Mouse (Mus musculus) erythroblast, adult 5-6 weeks (primary cell): ENCODE results near the gene Vps16. TPM values are rescaled to one million over a fixed set of nuclear protein-coding genes. Genes with fewer than 3 reads are reported as not detected.

Experiments used
- total RNA-seq, 2 experiments: library from RNA; stranded (forward) in 1 of 2; stranded (reverse) in 1 of 2; fragments of 150-400 nt in 1 of 2; fragments of 200-764, 138-1000 nt in 1 of 2; gene quantifications; 2 replicates each; pipeline versions ENCODE4 v1.2.3 to v1.2.4; 2015 to 2017; ENCODE audit warnings: low replicate concordance in 2 of 2

Vps16 gene
- total RNA-seq, 2 experiments from 2014 or later: 37.1 to 78.4 TPM

Other genes starting within 250 kb of the Vps16 start
- gene Snrpb, start 244.9 kb upstream of the Vps16 start, total RNA-seq (2015; ENCODE audit: low replicate concordance): 52.0 and 67.6 TPM in 2 replicates
- 39.7 and 46.3 TPM in 2 replicates for gene Snrpb, start 244.9 kb upstream of the Vps16 start, total RNA-seq (2017; ENCODE audit: low replicate concordance)
- not detected in 2 replicates for gene Tmc2, start 229.1 kb upstream of the Vps16 start, total RNA-seq (2015; ENCODE audit: low replicate concordance)
- gene Tmc2, start 229.1 kb upstream of the Vps16 start, total RNA-seq (2017; ENCODE audit: low replicate concordance): not detected in 2 replicates
- 86.7 and 101 TPM in 2 replicates for gene Nop56, start 149.9 kb upstream of the Vps16 start, total RNA-seq (2015; ENCODE audit: low replicate concordance)
- gene Nop56, start 149.9 kb upstream of the Vps16 start, total RNA-seq (2017; ENCODE audit: low replicate concordance): 84.8 and 111 TPM in 2 replicates
- 44.5 and 51.5 TPM in 2 replicates for gene Idh3b, start 139.8 kb upstream of the Vps16 start, total RNA-seq (2015; ENCODE audit: low replicate concordance)
- gene Idh3b, start 139.8 kb upstream of the Vps16 start, total RNA-seq (2017; ENCODE audit: low replicate concordance): 19.8 and 27.0 TPM in 2 replicates
- not detected in 2 replicates for gene Ebf4, start 129.2 kb upstream of the Vps16 start, total RNA-seq (2015; ENCODE audit: low replicate concordance)
- 0.84 TPM in 1 of 2 replicates, not detected in the other for gene Ebf4, start 129.2 kb upstream of the Vps16 start, total RNA-seq (2017; ENCODE audit: low replicate concordance)
- gene Cpxm1, start 26.8 kb upstream of the Vps16 start, total RNA-seq (2015; ENCODE audit: low replicate concordance): not detected in 2 replicates
- gene Cpxm1, start 26.8 kb upstream of the Vps16 start, total RNA-seq (2017; ENCODE audit: low replicate concordance): not detected in 2 replicates
- gene Gm28372, start 19.1 kb upstream of the Vps16 start, total RNA-seq (2015; ENCODE audit: low replicate concordance): not detected in 2 replicates
- not detected in 2 replicates for gene Gm28372, start 19.1 kb upstream of the Vps16 start, total RNA-seq (2017; ENCODE audit: low replicate concordance)
- gene 1700020A23Rik, start 19.1 kb upstream of the Vps16 start, total RNA-seq (2015; ENCODE audit: low replicate concordance): not detected in 2 replicates
- gene 1700020A23Rik, start 19.1 kb upstream of the Vps16 start, total RNA-seq (2017; ENCODE audit: low replicate concordance): not detected in 2 replicates
- not detected in 2 replicates for gene Tmem239, start 17.9 kb upstream of the Vps16 start, total RNA-seq (2015; ENCODE audit: low replicate concordance)
- gene Tmem239, start 17.9 kb upstream of the Vps16 start, total RNA-seq (2017; ENCODE audit: low replicate concordance): not detected in 2 replicates
- gene Pced1a, start 362 bp downstream of the Vps16 start, total RNA-seq (2015; ENCODE audit: low replicate concordance): 2.1 and 6.0 TPM in 2 replicates
- 1.7 and 2.8 TPM in 2 replicates for gene Pced1a, start 362 bp downstream of the Vps16 start, total RNA-seq (2017; ENCODE audit: low replicate concordance)
- gene Ptpra, start 25.9 kb downstream of the Vps16 start, total RNA-seq (2015; ENCODE audit: low replicate concordance): 29.9 and 39.8 TPM in 2 replicates
- 42.1 and 53.9 TPM in 2 replicates for gene Ptpra, start 25.9 kb downstream of the Vps16 start, total RNA-seq (2017; ENCODE audit: low replicate concordance)
- gene Mrps26, start 139.4 kb downstream of the Vps16 start, total RNA-seq (2015; ENCODE audit: low replicate concordance): 15.0 TPM in 2 replicates
- gene Mrps26, start 139.4 kb downstream of the Vps16 start, total RNA-seq (2017; ENCODE audit: low replicate concordance): 6.6 and 13.7 TPM in 2 replicates
- gene Oxt, start 151.8 kb downstream of the Vps16 start, total RNA-seq (2015; ENCODE audit: low replicate concordance): not detected in 2 replicates
- not detected in 2 replicates for gene Oxt, start 151.8 kb downstream of the Vps16 start, total RNA-seq (2017; ENCODE audit: low replicate concordance)
- not detected in 2 replicates for gene Avp, start 158.2 kb downstream of the Vps16 start, total RNA-seq (2015; ENCODE audit: low replicate concordance)
- gene Avp, start 158.2 kb downstream of the Vps16 start, total RNA-seq (2017; ENCODE audit: low replicate concordance): not detected in 2 replicates
- 0.84 and 2.9 TPM in 2 replicates for gene Fastkd5, start 205.7 kb downstream of the Vps16 start, total RNA-seq (2015; ENCODE audit: low replicate concordance)
- gene Fastkd5, start 205.7 kb downstream of the Vps16 start, total RNA-seq (2017; ENCODE audit: low replicate concordance): 7.1 and 9.1 TPM in 2 replicates
- gene Ubox5, start 205.7 kb downstream of the Vps16 start, total RNA-seq (2015; ENCODE audit: low replicate concordance): 1.7 and 3.8 TPM in 2 replicates
- 0.68 and 0.98 TPM in 2 replicates for gene Ubox5, start 205.7 kb downstream of the Vps16 start, total RNA-seq (2017; ENCODE audit: low replicate concordance)
- not detected in 2 replicates for gene Lzts3, start 218.5 kb downstream of the Vps16 start, total RNA-seq (2015; ENCODE audit: low replicate concordance)
- gene Lzts3, start 218.5 kb downstream of the Vps16 start, total RNA-seq (2017; ENCODE audit: low replicate concordance): 0.43 and 0.84 TPM in 2 replicates
- 20.9 and 28.2 TPM in 2 replicates for gene Ddrgk1, start 240.3 kb downstream of the Vps16 start, total RNA-seq (2015; ENCODE audit: low replicate concordance)
- 19.8 and 30.0 TPM in 2 replicates for gene Ddrgk1, start 240.3 kb downstream of the Vps16 start, total RNA-seq (2017; ENCODE audit: low replicate concordance)
- gene Itpa, start 243.3 kb downstream of the Vps16 start, total RNA-seq (2015; ENCODE audit: low replicate concordance): 11.3 and 13.0 TPM in 2 replicates
- 12.8 and 16.2 TPM in 2 replicates for gene Itpa, start 243.3 kb downstream of the Vps16 start, total RNA-seq (2017; ENCODE audit: low replicate concordance)